Mouse (Mus musculus) intestine, postnatal 0 days (tissue): ENCODE measurements around the gene Fbxo42. TPM values are rescaled to one million over a fixed set of nuclear protein-coding genes. Genes with fewer than 3 reads are reported as not detected.

ENCODE experiments used
- ATAC-seq: fragments of 200-750 bp; cut with Nextera tagmentation; 2 replicates; pipeline ENCODE4 v1.8.0; 2017; ENCODE audit warnings: mild to moderate bottlenecking, moderate TSS enrichment, moderate library complexity
- H3K27ac ChIP-seq: fragments of 300-500 bp; sonication (generic); 2 replicates; pipeline ENCODE4 v1.5.1; 2014; ENCODE audit warnings: mild to moderate bottlenecking, low read depth, low read length, moderate library complexity
- H3K27me3 ChIP-seq: fragments of 300-500 bp; sonication (generic); replicated peaks from 2 replicates; pipeline ENCODE4 v1.6.1; 2014; ENCODE audit warnings: low read length, mixed read lengths; ENCODE audit not compliant: control insufficient read depth, insufficient read depth
- H3K36me3 ChIP-seq: fragments of 300-500 bp; sonication (generic); 2 replicates; pipeline ENCODE4 v1.6.1; 2014; ENCODE audit warnings: mild to moderate bottlenecking, moderate library complexity; ENCODE audit not compliant: control insufficient read depth, insufficient read depth
- H3K4me1 ChIP-seq: fragments of 300-500 bp; sonication (generic); replicated peaks from 2 replicates; pipeline ENCODE4 v1.6.1; 2014; ENCODE audit warnings: antibody characterized with exemption, low read length, mixed read lengths; ENCODE audit not compliant: control insufficient read depth, insufficient read depth
- H3K4me2 ChIP-seq: fragments of 300-500 bp; sonication (generic); replicated peaks from 2 replicates; pipeline ENCODE4 v1.6.1; 2014; ENCODE audit warnings: low read depth, mild to moderate bottlenecking, moderate library complexity
- H3K4me3 ChIP-seq: fragments of 300-500 bp; sonication (generic); 2 replicates; pipeline ENCODE4 v1.5.1; 2014; ENCODE audit warnings: low read depth, low read length
- H3K9ac ChIP-seq: fragments of 300-500 bp; sonication (generic); 2 replicates; pipeline ENCODE4 v1.6.1; 2014; ENCODE audit warnings: mild to moderate bottlenecking, low read depth, low read length
- H3K9me3 ChIP-seq: fragments of 300-500 bp; sonication (generic); 2 replicates; pipeline ENCODE4 v1.6.1; 2016; ENCODE audit warnings: mixed run types; ENCODE audit not compliant: control insufficient read depth
- CTCF ChIP-seq: sonication (generic); IDR thresholded peaks from 2 replicates; pipeline ENCODE4 v1.5.1; 2016; ENCODE audit warnings: low read depth, mild to moderate bottlenecking, control low read depth, antibody characterized with exemption, moderate library complexity
- WGBS: fragments of 180-500 bp; shearing (Covaris S2); extraction: QIAGEN DNeasy Blood & Tissue Kit; methylation state at CpG from one replicate; pipeline ENCODE4 v1.1.7; 2014; 5-methylcytosine and 5-hydroxymethylcytosine counted together
- polyA plus RNA-seq: library from polyadenylated mRNA; unstranded; fragments of >200 nt; fragmentation: Nextera tagmentation; extraction: Ambion mirVana; gene quantifications from 2 replicates; pipeline ENCODE4 v1.2.1, GENCODE M21; 2015

The Fbxo42 gene
- polyA plus RNA-seq, 1 experiment from 2014 or later = 11.6 TPM

DNA sequence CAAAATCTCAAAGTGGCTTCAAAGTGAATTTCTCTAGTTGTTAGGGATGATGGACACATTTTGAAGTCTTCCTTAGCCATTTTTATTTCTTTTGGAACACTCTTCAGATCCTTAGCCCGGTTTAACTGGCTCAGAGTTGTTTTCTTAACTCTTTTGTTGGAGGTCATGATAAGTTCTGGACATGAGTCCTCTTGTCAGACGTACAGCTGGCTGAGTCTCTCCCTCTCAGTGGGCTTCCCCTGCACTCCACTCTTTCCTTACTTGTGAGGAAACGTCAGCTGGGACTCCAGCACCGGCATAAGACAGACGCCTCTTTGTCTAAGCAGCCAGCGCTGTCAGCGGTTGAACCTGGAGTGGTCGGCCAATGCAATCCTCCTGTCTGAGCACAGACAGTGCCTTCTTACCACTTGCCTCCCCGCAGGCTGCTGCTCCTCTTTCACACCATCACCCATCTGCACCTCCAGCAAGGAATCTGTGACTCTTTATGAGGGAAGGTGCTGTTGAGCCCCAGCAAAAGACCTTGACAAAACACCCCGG is 39.4 kb upstream of the Fbxo42 start:
- WGBS = 37% methylated on average over 10 of the region's 10 CpGs

DNA sequence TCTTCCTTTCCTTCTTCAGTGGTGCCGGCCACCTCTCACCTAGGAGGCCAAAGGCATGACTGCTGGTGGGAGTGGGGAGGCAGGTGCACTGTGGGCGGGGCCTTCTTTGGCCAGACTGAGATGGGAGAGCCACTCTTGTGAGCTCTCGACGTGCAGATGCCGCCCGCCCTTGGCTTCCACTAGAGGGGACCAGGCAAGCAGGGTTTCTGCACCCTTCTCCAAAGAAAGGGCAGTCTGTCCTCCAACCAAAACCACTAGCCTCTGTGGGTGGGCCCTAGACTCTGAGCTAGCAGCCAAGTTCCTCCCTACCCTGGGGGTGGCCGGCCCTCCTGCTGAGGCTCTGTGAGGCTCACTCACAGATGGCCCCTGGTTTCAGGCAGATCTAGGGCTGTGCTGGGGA is 33.9 kb upstream of the Fbxo42 start:
- Histone ChIP-seq H3K9me3 (no peaks in the 10 kb centered on the region), H3K4me1 (no peaks in the 10 kb centered on the region), H3K4me3 (no peak overlapping the region), H3K9ac (no peak overlapping the region), H3K27ac (no peak overlapping the region), H3K27me3 (no peaks in the 10 kb centered on the region), H3K4me2 (no peak overlapping the region), H3K36me3 (peaks cover 77% of the 10 kb centered on the region)
- TF ChIP-seq CTCF = no peak
- ATAC-seq = no peak
- 58% methylated on average over 7 of the region's 7 CpGs for WGBS

More for the DNA sequence above, 39.4 kb upstream of the Fbxo42 start:
- TF ChIP-seq CTCF = no peak
- no peaks in the 10 kb centered on the region for H3K9me3 ChIP-seq
- H3K4me3 ChIP-seq = no peak overlapping the region
- no peak overlapping the region for H3K4me2 ChIP-seq
- H3K9ac ChIP-seq = no peak overlapping the region
- peaks cover 30% of the 10 kb centered on the region; the same call in 1 of the 2 replicates for H3K36me3 ChIP-seq
- no peaks in the 10 kb centered on the region for H3K27me3 ChIP-seq
- no peak overlapping the region for H3K27ac ChIP-seq
- ATAC-seq = no peak
- no peaks in the 10 kb centered on the region for H3K4me1 ChIP-seq

DNA sequence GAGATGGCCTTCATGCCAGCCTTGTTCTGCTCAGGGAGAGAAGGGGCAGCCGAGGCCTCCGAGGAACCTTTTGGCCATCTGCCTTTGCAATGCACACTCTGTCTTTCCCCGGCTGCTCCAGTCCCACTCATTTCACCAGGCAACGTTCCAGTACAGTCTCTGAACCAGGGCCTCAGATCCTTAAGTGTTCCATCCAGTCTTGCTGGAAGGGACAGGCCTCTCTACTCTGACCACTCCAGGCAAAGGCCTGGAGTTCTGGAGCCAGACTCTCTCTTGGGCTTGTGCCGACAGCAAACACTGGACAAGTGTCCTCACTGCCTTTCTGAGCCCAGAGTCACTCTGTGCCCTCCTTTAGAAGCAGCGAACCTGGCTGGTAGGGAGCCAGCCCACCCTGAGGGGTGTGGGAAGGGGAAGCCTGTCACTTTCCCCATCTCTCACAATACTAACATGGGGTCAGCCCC is 33.2 kb upstream of the Fbxo42 start:
- ATAC-seq = no peak
- Histone ChIP-seq H3K9me3 (no peaks in the 10 kb centered on the region), H3K4me3 (no peak overlapping the region), H3K4me2 (no peak overlapping the region), H3K27me3 (no peaks in the 10 kb centered on the region), H3K27ac (0 out of 2 replicates have a peak overlapping the region, but pooled peaks have one; percentile 31), H3K9ac (no peak overlapping the region), H3K36me3 (peaks cover 77% of the 10 kb centered on the region), H3K4me1 (no peaks in the 10 kb centered on the region)
- no peak for TF ChIP-seq CTCF
- 82% methylated on average over 6 of the region's 6 CpGs for WGBS

DNA sequence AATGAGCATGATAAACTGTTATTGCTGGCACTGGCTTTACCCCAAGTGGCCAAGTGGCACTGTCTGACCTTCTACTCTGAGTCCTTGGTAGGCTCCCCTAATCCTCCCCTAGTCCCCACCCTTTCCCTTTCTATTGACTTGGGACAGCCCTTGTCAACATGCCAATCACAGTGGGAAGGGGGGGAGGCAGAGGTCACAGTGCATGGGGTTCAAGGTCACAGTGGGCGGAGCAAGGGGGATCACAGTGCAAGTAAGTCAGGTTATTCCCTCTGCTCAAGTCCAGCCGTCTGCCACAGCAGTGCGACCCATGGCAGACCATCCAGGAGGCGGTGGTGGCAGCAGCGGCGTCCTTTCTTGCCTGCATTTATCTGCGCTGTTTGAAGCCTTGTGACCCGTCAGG is 32.3 kb upstream of the Fbxo42 start:
- no peak for TF ChIP-seq CTCF
- H3K9ac ChIP-seq = no peak overlapping the region
- no peak overlapping the region for H3K4me3 ChIP-seq
- H3K4me1 ChIP-seq = no peaks in the 10 kb centered on the region
- no peaks in the 10 kb centered on the region for H3K27me3 ChIP-seq
- ATAC-seq = no peak
- H3K36me3 ChIP-seq = peaks cover 74% of the 10 kb centered on the region
- no peak overlapping the region for H3K4me2 ChIP-seq
- H3K27ac ChIP-seq = no peak overlapping the region
- no peaks in the 10 kb centered on the region for H3K9me3 ChIP-seq
- WGBS = 77% methylated on average over 8 of the region's 8 CpGs

DNA sequence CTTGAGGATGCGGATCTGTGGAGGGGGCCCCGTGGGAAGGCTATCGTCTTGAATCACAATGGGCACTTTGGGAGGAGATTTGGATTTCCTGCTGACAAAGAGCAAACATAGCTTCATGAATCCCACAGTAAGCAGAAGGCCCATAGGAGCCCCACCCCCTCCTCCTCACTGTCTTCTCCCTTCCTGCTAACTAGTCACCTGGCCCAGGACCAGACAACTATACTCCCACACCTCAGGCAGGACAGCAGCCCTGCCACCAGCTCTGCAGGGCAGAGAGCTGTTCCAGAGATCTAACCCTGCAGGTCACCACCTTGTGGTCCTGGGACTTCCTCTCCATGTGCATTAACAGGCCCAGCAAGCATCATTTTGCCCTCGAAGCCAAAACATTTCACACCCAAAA is 29.0 kb upstream of the Fbxo42 start:
- Histone ChIP-seq H3K4me1 (no peaks in the 10 kb centered on the region), H3K4me2 (no peak overlapping the region), H3K27me3 (no peaks in the 10 kb centered on the region), H3K27ac (no peak overlapping the region), H3K9me3 (no peaks in the 10 kb centered on the region), H3K4me3 (no peak overlapping the region), H3K9ac (no peak overlapping the region), H3K36me3 (peaks cover 56% of the 10 kb centered on the region)
- TF ChIP-seq CTCF = no peak
- WGBS = 45% methylated on average over 4 of the region's 4 CpGs
- no peak for ATAC-seq

DNA sequence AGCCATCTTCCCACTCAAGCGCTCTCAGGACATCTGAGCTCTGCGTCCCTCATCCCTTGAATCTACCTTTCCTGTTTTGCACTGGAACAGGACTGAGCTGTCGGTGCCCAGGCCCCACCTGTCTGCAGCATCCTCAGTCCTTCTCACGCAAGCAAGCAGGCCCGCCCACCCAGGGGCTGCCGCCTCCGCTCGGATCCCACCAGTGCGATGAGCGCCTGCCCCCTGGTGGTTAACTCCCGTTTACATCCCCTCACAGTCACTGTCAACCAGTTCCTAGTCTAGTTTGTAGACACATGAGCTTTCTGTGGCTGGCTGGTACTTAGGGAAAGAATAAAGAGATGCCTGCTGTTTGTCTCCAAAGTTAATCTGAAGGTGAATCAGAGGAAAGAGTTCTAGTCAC is 27.0 kb upstream of the Fbxo42 start:
- ATAC-seq = no peak
- peak; percentile 88 for TF ChIP-seq CTCF
- H3K4me2 ChIP-seq = no peak overlapping the region
- WGBS = 23% methylated on average over 11 of the region's 11 CpGs
- H3K27ac ChIP-seq = no peak overlapping the region
- H3K9me3 ChIP-seq = no peaks in the 10 kb centered on the region
- no peak overlapping the region for H3K9ac ChIP-seq
- no peaks in the 10 kb centered on the region for H3K27me3 ChIP-seq
- no peaks in the 10 kb centered on the region; the same call in 1 of the 2 replicates for H3K4me1 ChIP-seq
- H3K4me3 ChIP-seq = no peak overlapping the region
- H3K36me3 ChIP-seq = peaks cover 42% of the 10 kb centered on the region
